Mouse (Mus musculus): ENCODE data around the gene Vmn2r80. TPM values are rescaled to one million over a fixed set of nuclear protein-coding genes. Genes with fewer than 3 reads are reported as not detected.
"Not testable (repeated sequence)": the region's sequence is repeated elsewhere in the genome, so short reads cannot be mapped to it uniquely, and the experiment has no call there.

Vmn2r80 gene
- polyA plus RNA-seq (2016; fragmentation: Nextera tagmentation; extraction: Ambion mirVana) = not detected in 2 replicates

DNA sequence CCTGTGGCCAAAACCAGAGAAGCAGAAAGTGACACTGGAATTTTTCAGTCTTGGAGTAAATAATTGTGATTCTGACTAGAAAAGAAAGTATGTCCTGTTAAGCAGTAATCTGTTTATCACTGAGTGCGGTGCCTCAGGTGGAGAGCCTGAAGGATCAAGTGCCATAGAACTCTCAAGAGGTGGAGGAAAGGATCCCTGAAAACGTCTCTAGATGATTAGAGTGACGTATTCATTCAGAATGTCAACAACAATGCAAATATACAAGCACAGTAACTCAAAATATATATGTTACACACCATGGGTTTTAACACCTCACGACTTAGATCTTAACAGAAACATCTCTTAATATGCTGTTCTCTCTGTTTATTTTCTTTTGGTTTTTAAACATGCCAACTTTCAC, at the start of gene Vmn2r80:
Gene Vmn2r80, plus strand, starts transcription at position 301 of the 400 bp plus-strand sequence.
- H3K27ac ChIP-seq (ENCODE audit: poor library complexity, severe bottlenecking); H3K4me2 ChIP-seq; H3K27me3 ChIP-seq (replicated peaks); H3K36me3 ChIP-seq; H3K9ac ChIP-seq; H3K9me3 ChIP-seq (replicated peaks); H3K4me3 ChIP-seq; ATAC-seq (ENCODE audit: insufficient number of reproducible peaks, low FRiP score); H3K4me1 ChIP-seq (replicated peaks): not testable (repeated sequence)
- 65% methylated on average over 4 of the region's 4 CpGs for WGBS

DNA sequence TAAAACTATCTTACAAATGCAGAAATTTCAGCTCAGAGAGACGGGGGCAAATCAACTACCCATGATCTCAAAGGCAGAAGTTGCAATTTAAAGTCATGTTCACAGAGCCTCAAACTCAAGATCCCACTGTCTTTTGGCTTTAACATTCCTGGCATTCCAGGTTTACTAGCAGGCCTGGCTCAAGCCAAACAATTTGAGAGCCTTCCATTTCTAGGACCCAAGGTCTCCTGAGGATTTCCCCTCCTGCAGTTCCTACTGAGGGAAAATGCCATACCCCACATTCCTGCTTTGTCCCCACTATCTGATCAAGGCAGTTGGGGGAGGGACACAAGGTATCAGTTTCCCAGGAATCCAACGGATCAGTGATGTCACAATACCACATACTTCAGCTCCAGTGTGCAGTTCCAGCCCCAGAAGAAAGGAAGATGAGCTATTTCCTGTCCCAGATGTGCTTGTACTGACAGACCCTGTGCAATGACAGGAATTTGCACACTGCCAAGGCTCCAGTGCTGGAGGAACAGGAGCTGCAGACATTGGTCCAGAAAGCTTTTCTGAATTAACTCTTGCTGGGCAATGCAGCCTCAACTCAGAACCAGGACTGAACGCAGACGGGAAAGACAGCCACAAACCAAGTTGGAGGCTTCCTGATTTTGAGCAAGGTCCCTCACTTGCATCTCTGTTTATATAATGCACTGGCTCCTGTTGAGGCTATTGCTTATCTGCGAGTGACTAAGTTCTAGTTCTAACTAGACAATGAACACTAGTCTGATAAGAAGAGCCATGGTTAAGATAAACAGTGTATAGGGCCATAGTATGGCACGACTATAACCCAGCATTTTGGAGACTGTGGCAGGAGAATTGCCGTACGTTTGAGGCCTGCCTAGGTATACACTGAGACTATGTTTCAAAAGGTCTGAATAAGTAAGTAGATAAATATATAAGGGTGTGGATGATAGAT, 42.0 kb upstream of the Vmn2r80 start:
- Histone ChIP-seq H3K36me3 (no peaks in the 10 kb centered on the region), H3K9me3 (replicated peaks) (no peaks in the 10 kb centered on the region), H3K4me2 (no peak overlapping the region; the same call in 1 of the 2 replicates), H3K9ac (no peak overlapping the region), H3K27ac (ENCODE audit: poor library complexity, severe bottlenecking) (peak overlapping the region; percentile 64), H3K27me3 (replicated peaks) (no peaks in the 10 kb centered on the region), H3K4me1 (replicated peaks) (peaks cover 20% of the 10 kb centered on the region), H3K4me3 (no peak overlapping the region)
- peak; percentile 57; the same call in 1 of the 2 replicates for ATAC-seq (ENCODE audit: insufficient number of reproducible peaks, low FRiP score)
- WGBS = 29% methylated on average over 8 of the region's 8 CpGs

GRCm38 (mm10) chr10:79107531-79107930, 41.0 kb upstream of the Vmn2r80 start:
- no peak for ATAC-seq (ENCODE audit: insufficient number of reproducible peaks, low FRiP score)
- 64% methylated on average over 2 of the region's 2 CpGs for WGBS

DNA sequence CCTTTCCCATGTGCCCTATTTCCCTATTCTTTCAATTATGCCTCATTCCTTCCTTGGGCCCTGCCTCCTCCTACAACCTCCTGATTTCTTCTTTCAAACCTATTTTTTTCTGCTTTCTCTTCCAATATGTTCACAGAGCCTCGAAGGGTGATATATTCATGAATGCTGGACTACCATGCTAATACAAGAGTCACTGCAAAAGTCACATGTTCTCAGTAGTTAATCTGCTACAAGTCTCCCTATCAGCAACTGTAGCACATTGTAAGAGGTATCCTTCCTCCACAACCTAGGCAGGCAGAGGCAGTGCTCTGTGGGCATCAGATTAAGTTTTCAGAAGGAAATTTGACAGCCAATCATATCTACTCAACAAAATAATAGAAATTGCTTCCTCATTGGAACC, 39.4 kb upstream of the Vmn2r80 start:
- ATAC-seq (ENCODE audit: insufficient number of reproducible peaks, low FRiP score) = no peak
- 70% methylated on average over 1 of the region's 1 CpGs for WGBS
- no peak overlapping the region for H3K4me2 ChIP-seq

More at GRCm38 (mm10) chr10:79107531-79107930, 41.0 kb upstream of the Vmn2r80 start:
- peaks cover 20% of the 10 kb centered on the region for H3K4me1 ChIP-seq (replicated peaks)
- H3K9me3 ChIP-seq (replicated peaks) = no peaks in the 10 kb centered on the region
- no peaks in the 10 kb centered on the region for H3K36me3 ChIP-seq
- no peak overlapping the region for H3K4me3 ChIP-seq
- H3K27me3 ChIP-seq (replicated peaks) = no peaks in the 10 kb centered on the region
- H3K4me2 ChIP-seq = no peak overlapping the region
- no peak overlapping the region for H3K9ac ChIP-seq
- no peak overlapping the region for H3K27ac ChIP-seq (ENCODE audit: poor library complexity, severe bottlenecking)

GRCm38 (mm10) chr10:79110482-79110881, 38.1 kb upstream of the Vmn2r80 start:
- Histone ChIP-seq H3K9me3 (replicated peaks) (no peaks in the 10 kb centered on the region), H3K4me2 (no peak overlapping the region), H3K9ac (no peak overlapping the region), H3K27me3 (replicated peaks) (no peaks in the 10 kb centered on the region), H3K4me3 (no peak overlapping the region), H3K36me3 (no peaks in the 10 kb centered on the region), H3K4me1 (replicated peaks) (peaks cover 20% of the 10 kb centered on the region), H3K27ac (ENCODE audit: poor library complexity, severe bottlenecking) (no peak overlapping the region)
- 71% methylated on average over 5 of the region's 5 CpGs for WGBS
- no peak for ATAC-seq (ENCODE audit: insufficient number of reproducible peaks, low FRiP score)

More for the DNA sequence above, 39.4 kb upstream of the Vmn2r80 start:
- Histone ChIP-seq H3K27me3 (replicated peaks) (no peaks in the 10 kb centered on the region), H3K4me1 (replicated peaks) (peaks cover 20% of the 10 kb centered on the region), H3K36me3 (no peaks in the 10 kb centered on the region), H3K4me3 (no peak overlapping the region), H3K9ac (no peak overlapping the region), H3K27ac (ENCODE audit: poor library complexity, severe bottlenecking) (no peak overlapping the region), H3K9me3 (replicated peaks) (no peaks in the 10 kb centered on the region)

- 71% methylated on average over 1 of the region's 1 CpGs for WGBS
- H3K36me3 ChIP-seq = no peaks in the 10 kb centered on the region
Observed at GRCm38 (mm10) chr10:79115085-79115484, 33.5 kb upstream of the Vmn2r80 start.

GRCm38 (mm10) chr10:79116125-79116849, 32.3 kb upstream of the Vmn2r80 start:
- peak; percentile 73 for ATAC-seq (ENCODE audit: insufficient number of reproducible peaks, low FRiP score)
- Histone ChIP-seq H3K27me3 (replicated peaks) (no peaks in the 10 kb centered on the region), H3K9me3 (replicated peaks) (0 out of 2 replicates have a peak, but pooled peaks cover 2% of the 10 kb centered on the region), H3K27ac (ENCODE audit: poor library complexity, severe bottlenecking) (peak overlapping the region; percentile 62), H3K4me3 (no peak overlapping the region), H3K4me2 (no peak overlapping the region), H3K4me1 (replicated peaks) (peaks cover 4% of the 10 kb centered on the region), H3K9ac (no peak overlapping the region), H3K36me3 (no peaks in the 10 kb centered on the region)
- 22% methylated on average over 4 of the region's 4 CpGs for WGBS

More at GRCm38 (mm10) chr10:79115085-79115484, 33.5 kb upstream of the Vmn2r80 start:
- no peaks in the 10 kb centered on the region for H3K27me3 ChIP-seq (replicated peaks)
- H3K4me2 ChIP-seq = no peak overlapping the region
- no peak for ATAC-seq (ENCODE audit: insufficient number of reproducible peaks, low FRiP score)
- H3K9ac ChIP-seq = no peak overlapping the region
- H3K9me3 ChIP-seq (replicated peaks) = 0 out of 2 replicates have a peak, but pooled peaks cover 2% of the 10 kb centered on the region
- H3K4me3 ChIP-seq = no peak overlapping the region
- no peak overlapping the region for H3K27ac ChIP-seq (ENCODE audit: poor library complexity, severe bottlenecking)
- H3K4me1 ChIP-seq (replicated peaks) = peaks cover 4% of the 10 kb centered on the region

DNA sequence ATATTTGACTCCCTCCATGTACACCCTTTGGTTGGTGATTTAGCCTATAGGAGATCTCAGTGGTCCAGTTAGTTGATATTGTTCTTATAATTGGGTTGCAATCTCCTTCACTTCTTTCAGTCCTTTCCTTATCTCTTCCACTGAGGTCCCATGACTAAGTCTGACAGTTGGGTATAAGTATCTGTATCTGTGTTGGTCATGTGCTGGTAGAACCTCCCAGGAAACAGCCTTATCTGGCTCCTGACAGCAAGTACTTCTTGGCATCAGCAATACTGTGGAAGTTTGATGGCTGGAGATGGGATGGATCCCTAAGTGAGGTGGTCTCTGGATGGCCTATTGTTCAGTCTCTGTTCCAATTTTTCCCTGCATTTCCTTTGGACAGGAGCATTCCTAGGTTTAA, 3.0 kb downstream of the Vmn2r80 start:
- Histone ChIP-seq H3K9me3 (replicated peaks) (no peaks in the 10 kb centered on the region; the same call in 1 of the 2 replicates), H3K36me3 (no peaks in the 10 kb centered on the region), H3K9ac (no peak overlapping the region), H3K4me3 (no peak overlapping the region), H3K27me3 (replicated peaks) (no peaks in the 10 kb centered on the region), H3K4me2 (no peak overlapping the region), H3K4me1 (replicated peaks) (no peaks in the 10 kb centered on the region), H3K27ac (ENCODE audit: poor library complexity, severe bottlenecking) (no peak overlapping the region)
- ATAC-seq (ENCODE audit: insufficient number of reproducible peaks, low FRiP score) = no peak

- not testable (repeated sequence) for H3K9me3 ChIP-seq (replicated peaks); H3K36me3 ChIP-seq; H3K4me2 ChIP-seq; ATAC-seq (ENCODE audit: insufficient number of reproducible peaks, low FRiP score); H3K27me3 ChIP-seq (replicated peaks); H3K27ac ChIP-seq (ENCODE audit: poor library complexity, severe bottlenecking); H3K9ac ChIP-seq; H3K4me1 ChIP-seq (replicated peaks); H3K4me3 ChIP-seq
- WGBS = 64% methylated on average over 1 of the region's 1 CpGs
Observed at GRCm38 (mm10) chr10:79199973-79200372, 51.4 kb downstream of the Vmn2r80 start.

DNA sequence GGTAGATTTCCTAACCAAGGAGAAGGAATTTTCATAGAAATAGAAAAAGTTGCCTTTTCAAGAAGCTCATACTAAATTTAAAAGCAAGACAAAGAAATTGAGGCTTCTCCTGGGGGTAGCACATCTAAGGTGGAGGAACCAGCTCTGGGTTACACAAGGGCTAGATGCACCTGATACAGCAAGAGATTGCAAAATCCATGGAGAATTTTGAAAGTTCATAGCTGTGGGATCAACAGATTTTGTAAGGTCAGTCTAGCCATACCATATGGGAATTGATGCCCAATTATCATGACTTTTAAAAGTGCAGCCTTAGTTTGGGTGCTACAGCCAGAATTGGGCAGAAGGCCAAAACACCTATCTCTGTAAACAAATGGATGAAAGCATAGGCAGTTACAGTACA, 71.9 kb downstream of the Vmn2r80 start:
- no peaks in the 10 kb centered on the region for H3K9me3 ChIP-seq (replicated peaks)
- H3K36me3 ChIP-seq = no peaks in the 10 kb centered on the region
- H3K27ac ChIP-seq (ENCODE audit: poor library complexity, severe bottlenecking) = no peak overlapping the region
- no peaks in the 10 kb centered on the region for H3K4me1 ChIP-seq (replicated peaks)
- no peak overlapping the region for H3K9ac ChIP-seq
- no peak overlapping the region for H3K4me3 ChIP-seq
- no peak overlapping the region for H3K4me2 ChIP-seq
- ATAC-seq (ENCODE audit: insufficient number of reproducible peaks, low FRiP score) = no peak
- no peaks in the 10 kb centered on the region for H3K27me3 ChIP-seq (replicated peaks)

GRCm38 (mm10) chr10:79221606-79222005, 73.0 kb downstream of the Vmn2r80 start:
- Histone ChIP-seq H3K4me2 (no peak overlapping the region), H3K4me1 (replicated peaks) (no peaks in the 10 kb centered on the region), H3K9me3 (replicated peaks) (no peaks in the 10 kb centered on the region), H3K4me3 (no peak overlapping the region), H3K36me3 (no peaks in the 10 kb centered on the region), H3K27ac (ENCODE audit: poor library complexity, severe bottlenecking) (no peak overlapping the region), H3K9ac (no peak overlapping the region), H3K27me3 (replicated peaks) (no peaks in the 10 kb centered on the region)
- ATAC-seq (ENCODE audit: insufficient number of reproducible peaks, low FRiP score) = no peak
